Mouse (Mus musculus): Measurements from ENCODE around the gene Apol8. TPM values are rescaled to one million over a fixed set of nuclear protein-coding genes. Genes with fewer than 3 reads are reported as not detected.
A peak's percentile ranks its signal among the peaks of the same experiment; 100 is the strongest.

The Apol8 gene
- polyA plus RNA-seq, 1 experiment from 2014 or later = not detected

DNA sequence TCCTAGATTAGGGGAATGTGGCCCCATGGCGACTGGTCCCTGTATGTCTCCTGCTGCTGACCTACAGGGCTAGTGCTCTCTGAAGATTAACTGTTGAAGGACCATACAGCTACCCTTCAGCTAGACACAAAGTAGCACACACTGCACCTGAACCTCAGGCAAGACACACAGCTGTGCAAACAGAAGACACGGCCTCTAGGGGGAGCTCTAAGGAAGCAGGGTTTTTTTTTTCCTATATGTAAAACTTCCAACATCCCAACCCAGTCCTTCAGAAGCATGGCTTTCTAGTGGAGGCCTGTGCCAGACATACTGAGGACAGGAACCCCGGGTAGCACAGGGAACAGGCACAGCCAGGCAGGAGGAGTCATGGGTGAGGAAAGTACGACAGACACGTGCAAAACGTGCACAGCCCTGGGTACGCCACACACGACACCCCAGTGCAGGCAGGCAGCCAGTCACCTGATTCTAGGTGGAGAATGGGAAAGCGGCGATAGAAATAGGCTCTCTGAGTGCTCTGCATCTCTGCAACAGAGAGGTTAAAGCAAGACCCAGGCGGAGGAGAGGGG lies 25.7 kb upstream of the Apol8 start:
- H3K4me3 ChIP-seq = no peak overlapping the region
- H3K27ac ChIP-seq (replicated peaks) = no peak overlapping the region
- H3K4me2 ChIP-seq = no peak overlapping the region
- no peaks in the 10 kb centered on the region for H3K9me3 ChIP-seq
- no peaks in the 10 kb centered on the region for H3K4me1 ChIP-seq (replicated peaks)
- H3K27me3 ChIP-seq = no peaks in the 10 kb centered on the region
- 83% methylated on average over 11 of the region's 11 CpGs for WGBS
- H3K36me3 ChIP-seq = peaks cover 96% of the 10 kb centered on the region
- H3K9ac ChIP-seq = no peak overlapping the region
- ATAC-seq (ENCODE audit: low read depth) = no peak

DNA sequence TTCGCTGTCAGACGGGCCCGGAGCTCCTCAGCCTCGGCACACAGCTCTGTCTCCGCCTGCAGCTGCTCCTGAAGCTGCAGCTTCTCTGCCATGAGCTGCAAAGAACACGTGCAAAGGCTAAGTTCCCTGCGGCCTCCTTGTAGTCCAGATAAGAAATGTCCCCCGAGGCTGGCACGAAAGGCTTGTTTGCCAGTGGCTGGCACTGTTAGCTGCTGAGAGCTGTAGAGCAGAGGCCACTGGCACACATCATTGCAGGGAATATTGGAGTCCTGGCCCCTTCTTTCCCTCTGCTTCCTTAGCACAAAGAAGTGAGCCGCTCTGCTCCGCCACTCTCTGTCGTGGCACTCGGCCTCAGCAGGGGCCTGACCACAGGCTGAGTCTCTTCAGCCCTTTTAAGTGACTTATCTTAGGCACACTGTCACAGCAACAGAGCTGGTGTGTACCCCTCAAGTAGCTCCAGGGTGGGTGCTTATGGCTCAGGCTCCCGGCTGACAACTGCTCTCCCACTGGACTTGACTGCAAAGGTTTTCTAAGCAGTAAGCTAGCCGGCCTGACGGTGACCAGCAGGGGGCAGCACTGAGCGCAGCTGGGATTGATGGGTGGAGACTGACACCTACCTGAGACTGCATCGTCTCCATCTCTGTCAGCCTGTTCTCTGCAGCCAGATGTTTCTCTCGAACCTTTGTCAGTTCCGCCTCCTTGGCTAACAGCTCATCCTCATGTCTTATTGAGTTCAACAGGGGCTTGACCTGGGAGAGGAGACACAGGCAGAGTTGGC lies 18.6 kb upstream of the Apol8 start:
- Histone ChIP-seq H3K4me3 (no peak overlapping the region), H3K9ac (no peak overlapping the region), H3K4me2 (no peak overlapping the region), H3K27ac (replicated peaks) (no peak overlapping the region), H3K27me3 (no peaks in the 10 kb centered on the region), H3K36me3 (peaks cover 97% of the 10 kb centered on the region), H3K9me3 (no peaks in the 10 kb centered on the region), H3K4me1 (replicated peaks) (no peaks in the 10 kb centered on the region)
- ATAC-seq (ENCODE audit: low read depth) = peak; percentile 53; the same call in 1 of the 2 replicates
- WGBS = 69% methylated on average over 20 of the region's 20 CpGs

DNA sequence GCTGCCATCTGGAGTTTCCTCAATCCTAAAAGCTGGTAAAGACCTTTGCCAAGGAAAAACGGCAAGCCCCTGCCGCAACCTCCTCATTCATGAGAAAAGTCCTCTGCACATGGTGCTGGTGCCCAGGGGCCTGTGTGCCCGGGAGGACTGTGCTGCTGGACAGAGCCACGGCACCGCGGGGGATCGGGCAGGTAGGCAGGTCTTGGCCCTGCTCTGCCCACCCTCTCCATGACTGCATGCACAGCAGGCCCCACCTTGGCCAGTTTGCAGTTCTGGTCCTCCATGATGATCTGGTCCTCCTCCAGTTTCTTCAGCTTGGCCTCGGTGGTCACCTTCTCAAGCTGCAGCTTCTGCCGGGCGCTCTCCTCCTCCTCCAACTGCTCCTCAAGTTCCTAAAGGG lies 17.5 kb upstream of the Apol8 start:
- WGBS = 97% methylated on average over 10 of the region's 10 CpGs
- Histone ChIP-seq H3K36me3 (peaks cover 97% of the 10 kb centered on the region), H3K4me1 (replicated peaks) (no peaks in the 10 kb centered on the region), H3K9ac (no peak overlapping the region), H3K27me3 (no peaks in the 10 kb centered on the region), H3K9me3 (no peaks in the 10 kb centered on the region), H3K27ac (replicated peaks) (no peak overlapping the region), H3K4me2 (no peak overlapping the region), H3K4me3 (no peak overlapping the region)
- no peak for ATAC-seq (ENCODE audit: low read depth)

DNA sequence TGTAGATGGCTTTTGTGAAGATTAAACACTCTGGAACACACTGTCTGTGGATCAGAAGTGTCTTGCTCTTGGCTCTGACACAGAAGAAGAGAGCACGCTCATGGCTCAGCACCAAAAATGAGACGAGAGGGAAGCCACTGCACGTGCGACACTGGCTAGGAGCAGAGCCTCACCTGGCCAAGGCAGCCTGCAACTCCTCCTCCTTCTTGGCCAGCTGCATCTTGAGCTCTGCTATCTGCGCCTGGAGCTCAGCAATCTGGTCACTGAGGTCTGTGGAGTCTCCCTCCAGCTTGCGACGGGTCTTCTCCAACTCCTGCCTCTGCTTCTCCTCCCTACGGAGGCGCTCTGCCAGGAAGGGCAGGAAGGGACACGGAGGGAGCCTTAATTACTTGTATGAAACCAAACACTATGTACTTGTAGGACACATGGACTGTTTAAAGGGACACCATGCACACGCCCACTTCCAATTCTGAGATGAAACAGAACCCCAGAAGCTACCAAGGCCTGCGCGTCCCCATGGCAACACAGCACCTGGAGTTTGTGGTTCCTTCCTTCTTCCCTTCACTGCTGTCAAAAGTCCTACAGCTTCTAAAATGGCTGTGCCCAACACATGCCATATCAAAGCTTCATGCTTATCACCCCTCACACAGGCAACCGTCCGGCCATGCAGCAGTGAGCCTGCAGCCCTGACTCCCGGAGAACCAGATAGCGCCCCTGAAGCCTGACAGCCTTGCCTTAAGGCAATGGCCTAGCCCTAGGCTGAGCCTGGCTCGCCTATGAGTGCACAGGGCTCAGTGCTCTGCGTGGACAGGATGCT lies 16.5 kb upstream of the Apol8 start:
- ATAC-seq (ENCODE audit: low read depth) = no peak
- Histone ChIP-seq H3K36me3 (peaks cover 97% of the 10 kb centered on the region), H3K4me3 (no peak overlapping the region), H3K9ac (no peak overlapping the region), H3K9me3 (no peaks in the 10 kb centered on the region), H3K4me1 (replicated peaks) (no peaks in the 10 kb centered on the region), H3K27ac (replicated peaks) (no peak overlapping the region), H3K27me3 (no peaks in the 10 kb centered on the region), H3K4me2 (no peak overlapping the region)
- 95% methylated on average over 19 of the region's 19 CpGs for WGBS

DNA sequence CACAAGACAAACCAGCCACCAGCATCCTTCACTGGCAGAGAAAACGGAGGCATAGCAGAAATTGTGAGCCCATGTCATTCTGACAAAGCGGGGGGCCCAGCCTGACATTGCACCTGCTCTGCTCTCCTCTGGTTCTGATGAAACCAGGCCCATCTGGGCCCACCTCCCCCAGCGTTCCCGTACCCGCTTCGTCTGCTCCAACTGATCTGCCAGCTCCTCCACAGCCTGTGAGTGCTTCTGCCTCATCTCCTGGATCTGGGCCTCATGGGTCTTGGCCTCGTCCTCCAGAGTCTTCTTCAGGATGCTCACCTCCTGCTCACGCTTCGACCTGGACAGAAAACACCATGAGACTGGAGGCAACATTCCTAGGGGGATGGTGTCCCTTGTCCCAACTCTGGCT lies 14.1 kb upstream of the Apol8 start:
- Histone ChIP-seq H3K9me3 (no peaks in the 10 kb centered on the region), H3K27ac (replicated peaks) (no peak overlapping the region), H3K36me3 (peaks cover 97% of the 10 kb centered on the region), H3K27me3 (no peaks in the 10 kb centered on the region), H3K4me2 (no peak overlapping the region), H3K4me1 (replicated peaks) (no peaks in the 10 kb centered on the region), H3K4me3 (no peak overlapping the region), H3K9ac (no peak overlapping the region)
- 93% methylated on average over 9 of the region's 9 CpGs for WGBS
- ATAC-seq (ENCODE audit: low read depth) = no peak

DNA sequence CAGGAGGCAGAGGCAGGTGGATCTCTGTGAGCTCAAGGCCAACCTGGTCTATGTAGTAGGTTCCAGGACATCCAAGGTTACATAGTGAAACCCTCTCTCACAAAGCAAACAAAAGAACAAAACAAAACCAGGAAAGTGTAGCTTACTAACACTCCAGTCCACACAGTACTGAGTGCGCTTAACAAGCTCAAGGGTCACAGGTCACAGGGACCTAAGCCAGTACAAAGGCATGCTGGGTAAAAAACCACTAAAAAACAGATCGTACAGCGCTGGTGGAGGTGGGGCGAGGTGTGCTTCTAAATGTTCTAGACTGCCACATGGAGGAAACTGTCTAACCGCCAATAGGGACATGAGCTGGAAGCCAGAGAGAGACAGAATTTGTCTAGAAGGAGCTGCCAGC lies 13.5 kb upstream of the Apol8 start:
- 96% methylated on average over 5 of the region's 5 CpGs for WGBS
- H3K27me3 ChIP-seq = no peaks in the 10 kb centered on the region
- no peak overlapping the region for H3K4me2 ChIP-seq
- H3K4me3 ChIP-seq = no peak overlapping the region
- ATAC-seq (ENCODE audit: low read depth) = no peak
- no peak overlapping the region for H3K27ac ChIP-seq (replicated peaks)
- no peaks in the 10 kb centered on the region for H3K4me1 ChIP-seq (replicated peaks)
- H3K9ac ChIP-seq = no peak overlapping the region
- H3K36me3 ChIP-seq = peaks cover 98% of the 10 kb centered on the region
- no peaks in the 10 kb centered on the region for H3K9me3 ChIP-seq

DNA sequence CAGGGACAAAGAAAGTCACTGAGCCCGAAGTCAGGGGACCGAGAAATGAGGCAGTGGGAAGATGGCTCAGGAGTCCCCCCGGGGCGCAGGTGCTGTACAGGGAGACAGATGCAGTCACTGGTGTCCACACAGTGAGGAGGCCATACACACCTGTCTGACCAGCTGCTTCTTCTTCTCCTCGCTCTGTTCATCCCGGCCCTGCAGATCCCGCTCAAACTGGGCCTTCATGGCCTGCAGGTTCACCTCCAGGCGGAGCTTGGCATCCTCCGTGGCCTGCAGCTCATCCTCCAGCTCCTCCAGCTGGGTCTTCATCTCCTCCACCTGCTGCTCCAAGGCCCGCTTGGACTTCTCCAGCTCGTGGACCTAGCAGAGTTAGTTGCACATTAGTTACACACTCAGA lies 10.2 kb upstream of the Apol8 start:
- no peak overlapping the region for H3K4me3 ChIP-seq
- no peaks in the 10 kb centered on the region for H3K9me3 ChIP-seq
- ATAC-seq (ENCODE audit: low read depth) = no peak
- H3K27me3 ChIP-seq = no peaks in the 10 kb centered on the region
- no peak overlapping the region for H3K9ac ChIP-seq
- no peak overlapping the region for H3K4me2 ChIP-seq
- H3K36me3 ChIP-seq = peaks cover 100% of the 10 kb centered on the region
- no peak overlapping the region for H3K27ac ChIP-seq (replicated peaks)
- H3K4me1 ChIP-seq (replicated peaks) = no peaks in the 10 kb centered on the region
- 94% methylated on average over 11 of the region's 11 CpGs for WGBS

DNA sequence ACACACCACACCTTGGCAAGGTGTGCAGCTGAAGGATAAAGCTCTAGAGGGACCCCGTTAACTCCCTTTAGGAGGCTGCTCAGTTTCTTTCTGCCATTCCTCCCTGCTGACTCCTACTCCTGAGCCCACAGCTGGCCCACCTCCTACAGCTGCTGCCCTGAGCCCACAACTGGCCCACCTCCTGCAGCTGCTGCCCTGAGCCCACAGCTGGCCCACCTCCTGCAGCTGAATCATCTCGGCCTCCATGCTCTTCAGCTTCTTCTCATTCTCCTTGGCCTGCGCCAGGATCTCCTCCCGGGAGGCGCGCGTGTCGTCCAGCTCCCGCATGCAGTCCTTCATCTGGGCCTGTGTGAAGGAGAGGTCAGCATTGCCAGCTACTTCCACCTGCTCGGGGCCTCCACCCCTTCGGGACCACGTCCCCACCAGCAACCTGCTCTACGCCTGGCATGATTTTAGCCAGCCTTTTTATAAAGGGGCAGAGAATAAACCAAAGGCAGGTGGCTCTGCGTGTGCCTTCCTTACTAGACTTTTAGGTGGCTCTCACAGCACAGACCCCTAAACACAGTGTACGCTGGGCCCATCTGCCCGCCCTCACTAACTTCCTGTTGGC lies 8.8 kb upstream of the Apol8 start:
- ATAC-seq (ENCODE audit: low read depth) = no peak
- Histone ChIP-seq H3K4me3 (no peak overlapping the region), H3K4me1 (replicated peaks) (no peaks in the 10 kb centered on the region), H3K4me2 (no peak overlapping the region), H3K27me3 (no peaks in the 10 kb centered on the region), H3K9me3 (no peaks in the 10 kb centered on the region), H3K27ac (replicated peaks) (no peak overlapping the region), H3K9ac (no peak overlapping the region), H3K36me3 (peaks cover 97% of the 10 kb centered on the region)
- 91% methylated on average over 16 of the region's 16 CpGs for WGBS

DNA sequence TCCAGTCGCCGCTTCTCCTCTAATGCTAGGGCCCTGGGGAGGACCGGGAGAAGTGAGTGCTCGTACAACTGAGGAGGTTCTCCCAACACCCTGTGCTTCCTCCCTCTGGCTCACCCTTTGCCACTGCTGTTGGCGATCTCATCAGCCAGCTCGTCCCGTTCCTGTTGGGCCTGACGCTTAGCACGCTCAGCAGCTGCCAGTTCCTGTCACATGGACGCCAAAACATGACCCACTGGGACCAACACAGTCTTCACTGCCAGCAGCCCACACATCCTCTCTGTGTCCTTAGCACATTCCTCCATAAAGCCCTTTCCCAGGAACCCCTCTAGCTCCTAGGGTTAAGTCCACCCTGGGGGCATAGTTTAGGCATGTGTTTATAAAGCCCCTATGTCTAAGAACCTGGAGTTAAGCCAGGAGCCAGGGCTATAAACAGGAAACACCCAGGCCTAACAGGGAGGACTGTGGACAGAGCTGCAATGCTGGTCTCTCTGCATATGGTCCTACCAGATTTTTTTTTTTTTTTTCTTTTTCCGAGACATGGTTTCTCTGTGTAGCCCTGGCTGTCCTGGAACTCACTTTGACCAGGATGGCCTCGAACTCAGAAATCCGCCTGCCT lies 7.7 kb upstream of the Apol8 start:
- Histone ChIP-seq H3K27me3 (no peaks in the 10 kb centered on the region), H3K9me3 (no peaks in the 10 kb centered on the region), H3K4me3 (no peak overlapping the region), H3K9ac (no peak overlapping the region), H3K27ac (replicated peaks) (no peak overlapping the region), H3K36me3 (peaks cover 92% of the 10 kb centered on the region), H3K4me2 (no peak overlapping the region), H3K4me1 (replicated peaks) (no peaks in the 10 kb centered on the region)
- WGBS = 84% methylated on average over 13 of the region's 13 CpGs
- ATAC-seq (ENCODE audit: low read depth) = no peak

DNA sequence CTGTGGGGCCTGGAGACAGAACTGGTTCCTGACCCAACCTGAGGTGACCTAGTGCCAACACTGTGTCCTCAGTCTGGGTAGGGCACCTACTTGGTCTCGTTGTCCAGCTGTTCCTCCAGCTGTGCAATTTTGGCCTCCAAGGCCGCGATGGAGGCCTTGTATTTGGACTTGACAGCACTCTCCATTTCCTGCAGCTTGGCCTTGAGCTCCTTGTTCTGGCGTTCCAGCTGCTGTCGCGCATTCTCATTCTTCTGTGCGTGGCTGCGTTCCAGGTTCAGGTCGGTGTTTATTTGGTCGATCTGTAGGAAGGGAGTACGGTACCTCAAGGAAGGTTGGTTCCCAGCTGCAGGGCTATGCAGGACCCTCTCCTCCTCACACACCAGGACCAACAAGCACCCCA lies 6.9 kb upstream of the Apol8 start:
- no peak for ATAC-seq (ENCODE audit: low read depth)
- Histone ChIP-seq H3K27ac (replicated peaks) (no peak overlapping the region), H3K36me3 (peaks cover 84% of the 10 kb centered on the region), H3K9me3 (no peaks in the 10 kb centered on the region), H3K4me2 (no peak overlapping the region), H3K4me1 (replicated peaks) (no peaks in the 10 kb centered on the region), H3K4me3 (no peak overlapping the region), H3K27me3 (no peaks in the 10 kb centered on the region), H3K9ac (no peak overlapping the region)
- 95% methylated on average over 11 of the region's 11 CpGs for WGBS

DNA sequence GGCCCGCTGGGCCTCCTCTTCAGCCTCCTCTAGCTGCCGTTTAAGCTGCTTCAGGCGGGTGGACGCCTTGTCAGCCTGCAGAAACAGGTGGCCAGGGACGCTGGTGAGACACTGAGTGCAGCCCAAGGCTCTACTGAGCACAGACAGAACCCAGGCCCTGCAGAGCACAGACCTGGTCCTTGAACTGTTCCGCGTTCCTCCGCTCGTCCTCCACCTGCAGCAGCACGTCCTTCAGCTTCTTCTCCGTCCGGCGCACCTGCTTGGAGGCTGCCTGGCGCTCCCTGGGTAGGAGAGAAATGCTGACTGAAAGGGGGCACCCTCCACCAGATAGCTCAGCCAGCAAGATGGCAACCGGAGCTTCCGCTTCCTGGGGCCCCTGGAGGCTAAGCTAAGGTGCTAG lies 6.2 kb upstream of the Apol8 start:
- Histone ChIP-seq H3K36me3 (peaks cover 78% of the 10 kb centered on the region), H3K4me1 (replicated peaks) (no peaks in the 10 kb centered on the region), H3K27me3 (no peaks in the 10 kb centered on the region), H3K9me3 (no peaks in the 10 kb centered on the region), H3K27ac (replicated peaks) (no peak overlapping the region), H3K4me3 (no peak overlapping the region), H3K4me2 (no peak overlapping the region), H3K9ac (no peak overlapping the region)
- ATAC-seq (ENCODE audit: low read depth) = no peak
- WGBS = 88% methylated on average over 16 of the region's 16 CpGs

Measured in neural tube, embryonic 13.5 days (tissue).